Mouse (Mus musculus): ENCODE data around the gene Tulp4. TPM values are rescaled to one million over a fixed set of nuclear protein-coding genes. Genes with fewer than 3 reads are reported as not detected.

The Tulp4 gene
- polyA plus RNA-seq (2017; shearing (Covaris generic)) = 68.3 TPM

DNA sequence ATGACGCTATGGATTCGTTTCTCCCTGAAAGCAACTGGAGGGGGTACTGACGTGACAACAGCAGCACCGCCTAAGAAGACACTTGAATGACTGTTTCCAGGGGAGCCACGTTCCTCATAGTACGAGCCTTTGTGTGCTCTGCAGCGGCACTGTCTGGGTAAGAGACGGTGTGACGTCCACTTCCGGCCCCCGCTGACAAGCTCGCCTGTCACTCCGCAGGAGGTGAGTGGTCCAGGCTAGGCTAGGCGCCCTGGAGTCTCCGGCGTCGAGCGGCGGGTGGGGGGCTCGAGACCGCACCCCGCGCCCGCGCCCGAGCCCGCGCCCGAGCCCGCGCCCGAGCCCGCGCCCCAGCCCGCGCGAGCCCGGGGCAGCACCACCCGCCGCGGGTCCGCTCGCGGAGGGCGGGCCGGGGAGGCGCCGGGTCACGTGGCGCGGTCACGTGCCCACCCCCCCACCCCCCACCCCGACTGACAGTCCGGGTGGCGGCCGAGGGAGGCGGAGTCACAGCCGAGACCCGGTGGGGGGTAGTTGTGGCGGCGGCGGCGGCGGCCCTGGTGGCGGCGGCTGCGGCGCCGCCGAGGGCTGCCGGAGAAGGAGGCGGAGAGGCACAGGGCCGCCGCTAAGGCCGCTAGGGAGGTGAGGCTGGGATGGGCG is at the start of gene Tulp4:
TSS of gene Tulp4 (plus strand) at position 77 of the 654 bp plus-strand sequence.

DNA sequence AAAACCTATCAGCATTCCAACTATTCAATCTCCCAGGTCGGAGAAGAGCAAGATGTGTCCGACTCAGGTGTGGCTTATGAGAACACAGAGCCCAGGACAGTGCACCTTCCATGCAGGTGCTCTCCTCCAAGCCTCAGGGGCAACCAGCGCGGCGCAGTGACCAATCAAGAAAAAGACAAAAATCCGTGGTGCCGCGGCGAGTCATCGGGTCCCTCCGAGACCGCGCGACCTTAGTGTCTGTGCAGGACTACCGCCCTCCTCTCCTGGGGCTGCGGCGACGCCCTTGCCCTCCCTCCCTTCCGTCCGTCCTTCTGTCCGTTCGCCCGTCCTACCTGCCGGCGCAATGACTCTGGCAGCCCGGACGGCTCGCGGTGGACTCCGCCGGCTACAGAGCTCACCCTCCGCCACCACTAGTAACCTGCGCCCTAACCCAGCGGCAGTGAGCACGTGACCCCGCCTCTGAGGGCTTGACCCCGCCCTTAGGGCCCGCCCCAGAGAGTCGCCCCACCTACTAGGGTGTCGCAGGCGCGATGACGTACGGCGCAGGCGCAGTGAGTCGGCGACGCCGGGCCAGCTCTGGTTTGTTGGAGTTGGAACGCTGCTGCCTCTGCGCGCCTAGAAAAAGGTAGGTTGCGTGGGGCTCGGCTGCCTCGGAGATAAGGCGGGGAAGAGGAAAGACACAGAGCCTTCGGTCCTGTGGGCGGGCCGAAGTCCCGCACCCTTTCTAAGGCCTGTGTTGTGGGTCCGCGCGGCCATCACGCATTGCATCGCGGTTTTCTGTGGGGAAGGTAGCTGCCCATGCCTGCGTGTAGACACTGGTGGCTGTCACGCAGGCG is 26.7 kb upstream of the Tulp4 start, which contains the start of the genes Serac1 and Gtf2h5:
TSS of gene Serac1 (minus strand) at position 455 of the 836 bp plus-strand sequence.
TSS of gene Gtf2h5 (plus strand) at position 500 of the 836 bp plus-strand sequence.

DNA sequence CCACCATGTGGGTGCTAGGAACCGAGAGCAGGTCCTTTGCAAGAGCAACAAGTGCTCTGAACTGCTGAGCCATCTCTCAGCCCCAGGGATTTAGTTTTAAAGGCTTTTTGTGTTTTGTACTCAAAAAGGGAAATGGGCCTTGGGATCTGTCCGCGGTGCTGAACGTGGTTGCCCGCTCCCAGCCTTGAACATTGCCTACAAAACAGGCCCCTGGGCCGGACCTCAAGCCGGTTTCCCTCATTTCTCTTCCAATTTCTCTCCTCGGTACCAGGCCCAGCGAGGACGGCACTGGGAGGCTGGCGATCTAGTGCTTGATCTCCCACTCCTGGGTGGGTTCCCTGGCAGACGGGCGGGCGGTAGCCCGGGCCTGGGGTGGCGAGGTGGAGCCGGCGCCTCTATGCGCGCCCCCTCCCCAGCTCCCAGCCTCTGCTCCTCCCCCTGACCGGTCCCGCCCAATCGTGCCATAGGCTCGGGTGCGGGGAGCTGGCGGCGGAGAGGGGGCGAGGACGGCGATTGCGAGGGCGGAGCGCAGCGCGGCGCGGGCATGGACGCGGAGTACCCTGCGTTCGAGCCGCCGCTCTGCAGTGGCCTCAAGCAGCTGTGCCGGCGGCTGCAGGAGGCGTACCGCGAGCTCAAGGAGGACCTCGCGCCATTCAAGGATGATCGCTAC is 150.3 kb downstream of the Tulp4 start, which contains the start of gene Tmem181a:
TSS of gene Tmem181a (plus strand) at position 461 of the 670 bp plus-strand sequence.

Other genes with a start within 250 kb of the Tulp4 start
- gene Synj2, start 165.2 kb upstream of the Tulp4 start, polyA plus RNA-seq (2017; shearing (Covaris generic)) = 20.6 TPM
- 2.2 TPM for gene Serac1, start 26.7 kb upstream of the Tulp4 start, polyA plus RNA-seq (2017; shearing (Covaris generic))
- gene Gtf2h5, start 26.7 kb upstream of the Tulp4 start, polyA plus RNA-seq (2017; shearing (Covaris generic)) = 93.8 TPM
- gene Tmem181a, start 150.4 kb downstream of the Tulp4 start, polyA plus RNA-seq (2017; shearing (Covaris generic)) = 21.7 TPM
- 10.1 TPM for gene Dynlt1a, start 211.1 kb downstream of the Tulp4 start, polyA plus RNA-seq (2017; shearing (Covaris generic))